Mouse (Mus musculus): Measurements from ENCODE around the gene Wnk1. TPM values are rescaled to one million over a fixed set of nuclear protein-coding genes. Genes with fewer than 3 reads are reported as not detected.
A peak's percentile ranks its signal among the peaks of the same experiment; 100 is the strongest.
"Not testable (repeated sequence)": the region's sequence is repeated elsewhere in the genome, so short reads cannot be mapped to it uniquely, and the experiment has no call there.

Wnk1 gene
- polyA plus RNA-seq (2012; rRNA removed) = 77.7 and 89.0 TPM in 2 replicates

- Histone ChIP-seq H3K4me3 (ENCODE audit: extremely low read depth, insufficient read depth, insufficient read length) (peak within 1 kb of the TSS; percentile 94), H3K4me1 (ENCODE audit: control insufficient read depth, insufficient read depth, insufficient read length) (0 out of 2 replicates have a peak, but pooled peaks cover 5% of the 10 kb centered on the region), H3K27me3 (ENCODE audit: control insufficient read depth, insufficient read depth, low read length) (no peaks in the 10 kb centered on the region), H3K36me3 (ENCODE audit: control insufficient read depth, insufficient read depth, low read length) (no peaks in the 10 kb centered on the region), H3K27ac (ENCODE audit: insufficient read depth, low read length) (peak within 1 kb of the TSS; percentile 99)
- TF ChIP-seq POLR2A (IDR thresholded peaks at IDR 0.05; ENCODE audit: low read depth, low read length) = peak; percentile 92
- no peak for TF ChIP-seq CTCF (IDR thresholded peaks at IDR 0.05; ENCODE audit: extremely low read depth, insufficient read depth, insufficient read length, insufficient replicate concordance)
- DNase-seq (ENCODE audit: low read depth in 1 of 2, low spot score in 2 of 2) = peak; percentile 95 to 98
- under 1% methylated on average over 56 of the region's 59 CpGs for WGBS
Observed at GRCm38 (mm10) chr6:120038366-120039255, at the start of gene Wnk1. Gene Wnk1 (minus strand): TSS chr6:120038672.

DNA sequence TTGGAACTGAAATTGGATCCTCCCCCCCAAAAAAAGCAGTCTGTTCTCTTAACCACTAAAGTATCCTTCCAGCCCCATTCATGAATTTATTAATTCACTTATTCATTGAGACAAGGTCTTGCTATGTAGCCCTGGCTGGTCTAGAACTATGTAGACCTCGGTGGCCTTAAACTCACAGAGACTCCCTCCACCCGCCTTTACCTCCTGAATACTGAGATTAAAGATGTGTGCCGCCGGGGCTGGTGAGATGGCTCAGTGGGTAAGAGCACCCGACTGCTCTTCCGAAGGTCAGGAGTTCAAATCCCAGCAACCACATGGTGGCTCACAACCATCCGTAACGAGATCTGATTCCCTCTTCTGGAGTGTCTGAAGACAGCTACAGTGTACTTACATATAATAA, 48.6 kb upstream of the Wnk1 start:
- H3K4me3 ChIP-seq (ENCODE audit: extremely low read depth, insufficient read depth, insufficient read length); H3K27me3 ChIP-seq (ENCODE audit: control insufficient read depth, insufficient read depth, low read length); DNase-seq (ENCODE audit: low read depth in 1 of 2, low spot score in 2 of 2); H3K27ac ChIP-seq (ENCODE audit: insufficient read depth, low read length); H3K36me3 ChIP-seq (ENCODE audit: control insufficient read depth, insufficient read depth, low read length): not testable (repeated sequence)
- WGBS = 92% methylated on average over 8 of the region's 8 CpGs
- H3K4me1 ChIP-seq (ENCODE audit: control insufficient read depth, insufficient read depth, insufficient read length) = peaks cover 17% of the 10 kb centered on the region; the same call in 1 of the 2 replicates

- Histone ChIP-seq H3K36me3 (ENCODE audit: control insufficient read depth, insufficient read depth, low read length) (no peaks in the 10 kb centered on the region), H3K4me1 (ENCODE audit: control insufficient read depth, insufficient read depth, insufficient read length) (peaks cover 23% of the 10 kb centered on the region; the same call in 1 of the 2 replicates), H3K4me3 (ENCODE audit: extremely low read depth, insufficient read depth, insufficient read length) (no peak overlapping the region), H3K27me3 (ENCODE audit: control insufficient read depth, insufficient read depth, low read length) (no peaks in the 10 kb centered on the region), H3K27ac (ENCODE audit: insufficient read depth, low read length) (no peak overlapping the region)
- WGBS = 71% methylated on average over 3 of the region's 3 CpGs
- no peak for DNase-seq (ENCODE audit: low read depth in 1 of 2, low spot score in 2 of 2)
- TF ChIP-seq CTCF (IDR thresholded peaks at IDR 0.05; ENCODE audit: extremely low read depth, insufficient read depth, insufficient read length, insufficient replicate concordance) (no peak), POLR2A (IDR thresholded peaks at IDR 0.05; ENCODE audit: low read depth, low read length) (no peak)
Observed at GRCm38 (mm10) chr6:120085832-120086231, 47.4 kb upstream of the Wnk1 start.

DNA sequence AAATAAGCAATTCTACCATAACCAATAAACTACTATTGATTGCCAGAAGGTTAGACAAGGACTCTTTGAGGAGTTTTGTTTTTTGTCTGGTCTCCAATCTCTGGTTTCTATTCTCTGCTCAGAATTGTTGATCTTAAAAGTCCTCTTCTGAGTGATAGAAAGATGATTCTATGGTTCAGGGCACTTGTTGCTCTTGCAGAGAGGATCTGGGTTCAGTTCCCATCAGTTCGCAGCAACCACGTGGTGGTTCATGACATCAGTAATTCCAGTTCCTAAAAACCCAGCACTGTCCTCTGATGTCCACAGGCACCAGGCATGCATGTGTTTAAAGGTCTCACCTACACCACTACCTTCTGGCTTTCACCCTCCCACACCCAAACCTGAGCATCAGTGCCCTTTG, 46.5 kb upstream of the Wnk1 start:
- Histone ChIP-seq H3K36me3 (ENCODE audit: control insufficient read depth, insufficient read depth, low read length) (no peaks in the 10 kb centered on the region), H3K4me1 (ENCODE audit: control insufficient read depth, insufficient read depth, insufficient read length) (peaks cover 23% of the 10 kb centered on the region; the same call in 1 of the 2 replicates), H3K4me3 (ENCODE audit: extremely low read depth, insufficient read depth, insufficient read length) (no peak overlapping the region), H3K27ac (ENCODE audit: insufficient read depth, low read length) (no peak overlapping the region), H3K27me3 (ENCODE audit: control insufficient read depth, insufficient read depth, low read length) (no peaks in the 10 kb centered on the region)
- 57% methylated on average over 2 of the region's 2 CpGs for WGBS
- no peak for DNase-seq (ENCODE audit: low read depth in 1 of 2, low spot score in 2 of 2)
- TF ChIP-seq POLR2A (IDR thresholded peaks at IDR 0.05; ENCODE audit: low read depth, low read length) = no peak
- TF ChIP-seq CTCF (IDR thresholded peaks at IDR 0.05; ENCODE audit: extremely low read depth, insufficient read depth, insufficient read length, insufficient replicate concordance) = no peak

DNA sequence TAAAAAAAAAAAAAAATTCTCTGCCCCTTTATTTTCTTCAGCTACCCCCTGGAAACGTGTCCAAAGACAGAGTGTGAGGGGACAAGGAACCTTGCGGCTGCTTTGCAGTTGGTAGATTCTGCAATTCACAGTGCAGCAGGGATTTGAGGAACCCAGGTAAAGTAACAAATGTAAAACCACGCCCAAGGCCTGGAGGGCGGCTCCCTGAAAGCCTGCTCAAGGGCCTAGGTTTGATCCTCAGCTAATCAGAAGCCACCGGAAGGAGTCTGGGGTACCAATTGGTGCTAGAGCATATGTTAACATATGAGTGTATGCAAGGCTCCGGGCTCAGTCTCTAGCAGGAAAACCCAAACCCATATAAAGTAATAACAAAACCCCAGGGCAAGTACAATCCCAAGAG, 45.0 kb upstream of the Wnk1 start:
- DNase-seq (ENCODE audit: low read depth in 1 of 2, low spot score in 2 of 2) = peak; percentile 22 to 29
- peaks cover 23% of the 10 kb centered on the region; the same call in 1 of the 2 replicates for H3K4me1 ChIP-seq (ENCODE audit: control insufficient read depth, insufficient read depth, insufficient read length)
- H3K36me3 ChIP-seq (ENCODE audit: control insufficient read depth, insufficient read depth, low read length) = no peaks in the 10 kb centered on the region
- H3K27me3 ChIP-seq (ENCODE audit: control insufficient read depth, insufficient read depth, low read length) = no peaks in the 10 kb centered on the region
- no peak overlapping the region for H3K4me3 ChIP-seq (ENCODE audit: extremely low read depth, insufficient read depth, insufficient read length)
- peak overlapping the region; percentile 85 for H3K27ac ChIP-seq (ENCODE audit: insufficient read depth, low read length)
- no peak for TF ChIP-seq CTCF (IDR thresholded peaks at IDR 0.05; ENCODE audit: extremely low read depth, insufficient read depth, insufficient read length, insufficient replicate concordance)
- no peak for TF ChIP-seq POLR2A (IDR thresholded peaks at IDR 0.05; ENCODE audit: low read depth, low read length)
- WGBS = 24% methylated on average over 6 of the region's 6 CpGs

DNA sequence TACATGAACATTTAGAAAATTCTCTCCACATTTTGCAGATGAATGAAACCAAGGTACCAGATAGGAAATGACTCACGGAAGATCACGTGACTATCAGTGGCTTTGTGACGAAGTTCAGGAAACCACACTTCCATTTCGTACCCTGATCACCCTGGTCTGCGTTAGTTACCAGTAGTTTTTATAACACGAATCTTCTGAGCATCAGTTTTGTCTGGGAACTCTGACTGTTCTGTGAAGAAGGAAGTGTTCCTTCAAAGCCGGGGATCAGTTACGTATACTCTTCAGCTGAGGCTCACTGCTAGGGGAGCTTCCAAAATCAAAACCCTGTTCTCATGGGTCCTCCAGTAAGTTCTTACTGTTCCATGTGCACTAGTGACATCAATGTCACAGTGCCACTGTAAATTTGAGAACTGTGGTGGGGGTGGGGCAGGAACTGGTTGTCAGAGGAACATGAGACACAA, 44.5 kb upstream of the Wnk1 start:
- H3K27ac ChIP-seq (ENCODE audit: insufficient read depth, low read length) = peak overlapping the region; percentile 85
- peak; percentile 42 to 94 for DNase-seq (ENCODE audit: low read depth in 1 of 2, low spot score in 2 of 2)

More for the DNA sequence above, 44.5 kb upstream of the Wnk1 start:
- H3K4me1 ChIP-seq (ENCODE audit: control insufficient read depth, insufficient read depth, insufficient read length) = peaks cover 23% of the 10 kb centered on the region; the same call in 1 of the 2 replicates
- TF ChIP-seq CTCF (IDR thresholded peaks at IDR 0.05; ENCODE audit: extremely low read depth, insufficient read depth, insufficient read length, insufficient replicate concordance) (no peak), POLR2A (IDR thresholded peaks at IDR 0.05; ENCODE audit: low read depth, low read length) (no peak)
- H3K36me3 ChIP-seq (ENCODE audit: control insufficient read depth, insufficient read depth, low read length) = no peaks in the 10 kb centered on the region
- 3% methylated on average over 8 of the region's 8 CpGs for WGBS
- H3K4me3 ChIP-seq (ENCODE audit: extremely low read depth, insufficient read depth, insufficient read length) = peak overlapping the region; percentile 16; the same call in 1 of the 2 replicates
- H3K27me3 ChIP-seq (ENCODE audit: control insufficient read depth, insufficient read depth, low read length) = no peaks in the 10 kb centered on the region

All from spleen, adult 2 months (tissue).